Mouse (Mus musculus) CD8-positive naive resting alpha-beta T cell, adult 2 months (primary cell): ENCODE data around the gene Suv39h2.

Experiments used
- DNase-seq, 2 experiments: peaks; one replicate each; pipeline ENCODE4 v3.0.0; 2022; ENCODE audit warnings: low read depth in 2 of 2, low spot score in 2 of 2

Suv39h2 gene

DNA sequence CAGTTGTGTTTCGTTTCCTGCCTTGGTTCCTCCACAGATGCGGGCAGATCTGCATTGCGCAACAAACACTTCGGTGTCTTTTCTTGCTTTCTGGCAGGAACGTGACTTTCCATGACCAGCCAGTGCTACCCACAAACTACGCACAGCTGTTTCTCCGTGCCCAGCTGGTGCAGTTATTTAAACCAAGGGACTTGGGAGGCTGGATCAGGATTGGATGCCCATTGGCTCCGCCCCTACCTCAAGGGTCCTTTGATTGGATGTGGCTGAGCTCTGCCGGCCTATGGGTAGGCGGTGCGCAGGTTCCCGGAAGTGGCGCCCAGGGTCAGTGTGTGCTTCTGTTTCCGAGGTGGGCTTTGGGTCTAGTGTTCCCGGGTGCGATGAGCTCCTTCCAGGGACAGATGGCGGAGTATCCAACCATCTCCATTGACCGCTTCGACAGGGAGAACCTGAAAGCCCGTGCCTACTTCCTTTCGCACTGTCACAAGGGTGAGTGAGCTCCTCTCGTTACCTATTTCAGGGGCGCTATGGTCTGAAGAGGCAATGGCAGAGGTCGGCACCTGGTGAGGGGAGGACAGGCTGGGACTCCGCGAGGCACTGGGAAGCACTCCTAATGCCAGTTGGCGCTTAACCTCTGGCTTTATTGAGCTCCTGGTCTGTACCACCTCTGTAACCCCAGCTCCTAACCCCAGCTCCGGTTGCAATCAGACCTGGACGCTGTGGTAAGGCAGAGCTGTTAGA, 50.8 kb downstream of the Suv39h2 start, which contains the start of gene Dclre1c:
Gene Dclre1c (plus strand): TSS at position 291 of the 738 bp plus-strand sequence.
- peak; percentile 89 for DNase-seq

DNA sequence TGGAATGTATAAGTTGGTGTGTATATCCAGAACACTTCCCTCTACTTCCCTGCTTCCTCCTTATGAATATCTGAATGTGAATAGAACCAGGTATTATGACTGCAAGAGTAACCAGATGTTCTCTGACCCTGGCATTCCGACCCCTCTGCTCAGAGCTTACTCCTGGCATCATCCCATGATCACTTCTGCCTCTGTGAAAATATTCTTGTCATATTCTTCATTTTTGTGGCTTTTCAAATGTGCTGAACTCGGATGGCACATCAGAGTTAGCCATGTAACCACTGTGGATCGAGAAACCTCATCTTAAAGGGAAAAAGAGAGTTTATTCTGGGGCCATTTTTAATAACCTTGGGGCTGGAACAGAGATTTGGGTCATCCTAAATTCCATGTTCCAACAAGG, 52.3 kb downstream of the Suv39h2 start, which contains the start of gene Meig1:
Gene Meig1 (minus strand): TSS at position 101 of the 400 bp plus-strand sequence.
- no peak for DNase-seq

DNA sequence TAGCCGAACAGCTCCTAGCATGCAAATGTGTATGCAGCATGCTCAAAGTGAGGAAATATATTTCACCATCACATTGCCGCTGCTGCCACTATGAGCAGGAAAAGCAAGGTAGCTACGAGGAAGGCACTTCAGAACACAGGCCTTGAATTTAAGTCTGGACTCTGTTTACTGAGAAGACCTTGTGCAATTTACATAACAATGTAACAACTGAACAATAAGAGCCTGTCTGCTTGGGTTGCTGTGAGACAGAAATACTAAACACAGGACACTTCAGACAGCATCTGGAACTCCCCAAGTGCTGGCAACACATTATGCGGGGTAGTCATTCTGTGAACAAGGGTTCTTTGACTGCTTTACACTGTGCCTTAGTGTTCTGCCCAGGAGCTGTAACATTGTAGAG, 54.7 kb downstream of the Suv39h2 start:
- no peak for DNase-seq

DNA sequence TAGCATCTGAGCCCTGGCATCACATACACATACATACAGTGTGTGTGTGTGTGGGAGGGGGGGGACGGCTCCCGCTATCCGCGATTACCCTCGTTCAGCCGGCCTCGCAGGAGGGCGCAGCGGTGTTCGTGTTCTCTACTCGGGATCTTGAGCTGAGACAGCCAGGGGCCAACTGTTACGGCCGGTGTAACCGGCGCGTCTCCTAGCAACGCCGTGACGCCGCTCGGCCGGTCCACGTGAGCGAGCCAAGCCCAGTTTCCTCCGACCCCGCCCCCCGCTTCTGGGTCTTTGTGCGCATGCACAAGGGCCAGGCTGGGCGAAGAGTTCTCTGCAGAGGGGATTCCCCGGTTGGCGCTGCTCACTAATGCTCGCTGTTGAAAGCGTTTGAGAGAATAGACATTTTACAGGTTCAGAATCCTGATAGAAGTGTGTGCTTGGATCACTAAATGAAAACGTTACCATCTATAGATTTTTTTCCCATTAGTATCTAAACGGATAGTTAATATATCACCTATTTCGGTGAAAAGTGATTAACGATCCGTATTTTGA, 55.9 kb downstream of the Suv39h2 start:
- peak; percentile 92 to 93 for DNase-seq

DNA sequence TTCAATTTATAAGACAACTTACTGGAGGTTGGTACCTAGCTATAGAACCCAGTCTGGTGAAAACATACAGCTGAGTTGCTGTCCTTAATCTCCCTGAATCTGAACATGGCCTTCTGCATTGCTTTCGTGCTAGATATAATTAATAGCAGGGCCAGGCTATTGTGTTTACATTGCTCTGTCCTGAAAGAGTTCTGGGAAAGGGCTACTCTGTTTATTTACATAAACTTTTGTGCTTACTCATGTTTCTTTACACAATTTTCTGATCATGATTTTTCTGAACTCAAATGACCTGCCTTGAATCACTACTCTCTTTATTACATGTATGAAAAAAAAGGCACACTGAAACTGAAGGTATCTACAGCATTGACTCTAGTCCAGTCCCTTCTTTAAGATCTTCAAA, 59.2 kb downstream of the Suv39h2 start:
- no peak for DNase-seq

DNA sequence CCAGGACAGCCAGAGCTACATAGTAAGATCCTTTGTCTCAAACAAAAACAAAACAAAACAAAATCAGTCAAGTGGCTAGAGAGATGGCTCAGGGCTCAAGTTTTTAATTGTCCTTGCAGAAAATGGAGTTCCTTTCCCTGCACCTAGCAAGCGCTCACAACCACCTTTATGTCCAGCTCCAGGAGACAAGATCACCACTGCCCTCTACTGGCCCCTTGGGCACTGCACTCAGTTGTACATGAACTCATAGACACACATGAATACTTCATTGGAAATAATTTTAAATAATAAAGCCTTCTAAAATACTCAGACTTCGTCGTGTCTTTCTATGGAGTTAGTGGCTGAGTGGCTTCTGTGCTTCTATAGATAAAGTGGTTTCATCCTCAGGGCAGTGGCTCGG, 60.6 kb downstream of the Suv39h2 start:
- DNase-seq: peak; percentile 21 to 41

DNA sequence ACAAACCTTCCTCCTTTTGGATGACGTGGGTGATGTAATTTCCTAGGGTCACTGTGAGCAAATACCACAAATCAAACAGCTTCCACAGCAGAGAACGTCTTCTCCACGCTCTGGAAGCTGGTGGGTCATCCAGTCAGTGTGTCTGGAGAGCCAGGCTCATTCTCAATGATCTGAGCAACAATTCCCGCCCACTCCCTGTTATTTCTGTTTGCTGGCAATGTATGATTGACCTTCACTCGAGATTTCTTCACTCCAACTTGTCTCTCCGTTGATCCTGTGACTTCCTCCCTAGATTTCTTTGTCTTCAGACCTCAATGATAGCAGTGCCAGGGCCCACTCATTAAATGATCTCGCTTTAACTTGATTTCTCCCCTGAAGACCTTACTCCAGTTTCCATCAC, 67.1 kb downstream of the Suv39h2 start:
- DNase-seq: no peak

DNA sequence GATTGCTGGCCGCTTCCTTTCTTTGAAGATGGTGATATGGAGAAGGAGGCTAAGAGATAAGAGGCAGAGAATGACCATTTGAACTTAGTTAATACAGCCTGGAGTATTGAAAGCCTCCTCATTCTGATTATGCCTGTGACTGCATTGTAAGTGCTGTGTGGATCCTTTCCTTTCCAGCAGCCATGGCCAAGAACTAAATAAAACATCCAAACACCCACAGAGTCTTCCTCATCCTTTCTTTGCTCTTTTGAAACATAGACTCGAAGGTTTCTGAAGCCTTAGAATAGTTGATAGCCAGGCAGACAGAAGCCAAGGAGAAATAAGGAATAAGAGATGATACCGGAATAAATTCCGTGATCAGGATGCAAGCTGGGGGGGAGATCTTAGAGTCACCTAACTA, 68.8 kb downstream of the Suv39h2 start:
- no peak for DNase-seq
